Mouse (Mus musculus) thymus, postnatal 36 days (tissue): ENCODE data around the gene Krt78.
"Not testable (repeated sequence)": the region's sequence is repeated elsewhere in the genome, so short reads cannot be mapped to it uniquely, and the experiment has no call there.

ENCODE experiments used
- DNase-seq, 2 experiments: peaks; one replicate each; pipeline ENCODE4 v3.0.0; 2022; ENCODE audit warnings: mixed read lengths in 2 of 2

Krt78 gene

GRCm38 (mm10) chr15:101954187-101954586, at the start of gene Krt78:
Krt78 (minus strand) TSS chr15:101954287.
- no peak for DNase-seq

- DNase-seq, result no peak
Observed at GRCm38 (mm10) chr15:102003516-102003915, 49.4 kb upstream of the Krt78 start.

- peak in 1 of 2 experiments; percentile 26 for DNase-seq
Observed at GRCm38 (mm10) chr15:102002646-102003488, 48.8 kb upstream of the Krt78 start.

- DNase-seq, result no peak
Observed at GRCm38 (mm10) chr15:101999676-102000335, 45.7 kb upstream of the Krt78 start.

GRCm38 (mm10) chr15:101999156-101999555, 45.1 kb upstream of the Krt78 start:
- no peak for DNase-seq

GRCm38 (mm10) chr15:101996450-101997078, 42.5 kb upstream of the Krt78 start:
- DNase-seq, result not testable (repeated sequence)

GRCm38 (mm10) chr15:101995484-101996236, 41.6 kb upstream of the Krt78 start:
- no peak for DNase-seq

- DNase-seq, result no peak
Observed at GRCm38 (mm10) chr15:101994365-101994764, 40.3 kb upstream of the Krt78 start.

- DNase-seq, result no peak
Observed at GRCm38 (mm10) chr15:101990946-101991345, 36.9 kb upstream of the Krt78 start.

- DNase-seq, result no peak
Observed at GRCm38 (mm10) chr15:101988714-101989113, 34.6 kb upstream of the Krt78 start.

GRCm38 (mm10) chr15:101988119-101988518, 34.0 kb upstream of the Krt78 start:
- peak; percentile 65 to 75 for DNase-seq

GRCm38 (mm10) chr15:101984746-101985145, 30.7 kb upstream of the Krt78 start:
- no peak for DNase-seq

GRCm38 (mm10) chr15:101983949-101984601, 30.0 kb upstream of the Krt78 start:
- DNase-seq, result peak; percentile 67 to 74

- DNase-seq, result no peak
Observed at GRCm38 (mm10) chr15:101983315-101983948, 29.3 kb upstream of the Krt78 start.

- no peak for DNase-seq
Observed at GRCm38 (mm10) chr15:101980849-101981248, 26.8 kb upstream of the Krt78 start.

GRCm38 (mm10) chr15:101977043-101977726, 23.1 kb upstream of the Krt78 start:
- peak; percentile 34 to 48 for DNase-seq

- DNase-seq, result no peak
Observed at GRCm38 (mm10) chr15:101976641-101977040, 22.6 kb upstream of the Krt78 start.

- DNase-seq, result no peak
Observed at GRCm38 (mm10) chr15:101976023-101976422, 21.9 kb upstream of the Krt78 start.

GRCm38 (mm10) chr15:101974083-101974845, 20.2 kb upstream of the Krt78 start:
- DNase-seq, result no peak

GRCm38 (mm10) chr15:101973414-101974077, 19.5 kb upstream of the Krt78 start:
- DNase-seq, result peak; percentile 79 to 84
